Mouse (Mus musculus) lung, adult 2 months (tissue): ENCODE data around the gene Zfp810.

Source experiments
- CTCF ChIP-seq: fragments of 200-500 bp; IDR thresholded peaks from 2 replicates; pipeline ENCODE4 v1.5.1; 2011; ENCODE audit warnings: mild to moderate bottlenecking, low read length, control low read depth; ENCODE audit not compliant: insufficient read depth
- POLR2A ChIP-seq: fragments of 200-500 bp; IDR thresholded peaks from 2 replicates; pipeline ENCODE4 v1.6.1; 2011; ENCODE audit warnings: low read depth, mild to moderate bottlenecking, control low read depth, low read length, borderline replicate concordance; ENCODE audit errors: extremely low read depth

GRCm38 (mm10) chr9:22319109-22319508 is 11.7 kb upstream of the Zfp810 start:
- TF ChIP-seq CTCF (no peak), POLR2A (no peak)
